Mouse (Mus musculus) retina, adult 2 months (tissue): ENCODE measurements around the gene Upk1a.

Experiments used
- DNase-seq: peaks from one replicate; pipeline ENCODE4 v3.0.0-alpha.2; 2012; ENCODE audit warnings: low read depth, low spot score

The Upk1a gene

GRCm38 (mm10) chr7:30579950-30580349 is 32.7 kb downstream of the Upk1a start:
- DNase-seq: no peak

- DNase-seq: no peak
These were observed 39.7 kb downstream of the Upk1a start for GRCm38 (mm10) chr7:30572969-30573368.

GRCm38 (mm10) chr7:30572389-30572788 is 40.3 kb downstream of the Upk1a start:
- DNase-seq: no peak

GRCm38 (mm10) chr7:30567555-30567954 is 45.1 kb downstream of the Upk1a start:
- no peak for DNase-seq

- no peak for DNase-seq
These were observed 46.6 kb downstream of the Upk1a start for GRCm38 (mm10) chr7:30566033-30566432.

- DNase-seq: no peak
These were observed 47.6 kb downstream of the Upk1a start, which contains the start of gene Igflr1 for GRCm38 (mm10) chr7:30564970-30565571. Igflr1 (plus strand) TSS chr7:30565427.

- no peak for DNase-seq
These were observed 48.8 kb downstream of the Upk1a start for GRCm38 (mm10) chr7:30563906-30564280.

- DNase-seq: peak; percentile 98
These were observed 49.3 kb downstream of the Upk1a start, which contains the start of the genes U2af1l4, Gm49396 and Psenen for GRCm38 (mm10) chr7:30563117-30563905. U2af1l4 (plus strand) TSS chr7:30563301. Gm49396 (plus strand) TSS chr7:30563344. Psenen (minus strand) TSS chr7:30563627.

- DNase-seq: no peak
These were observed 50.0 kb downstream of the Upk1a start for GRCm38 (mm10) chr7:30562526-30563116.

GRCm38 (mm10) chr7:30560296-30560695 is 52.4 kb downstream of the Upk1a start:
- no peak for DNase-seq

GRCm38 (mm10) chr7:30559443-30559954 is 53.1 kb downstream of the Upk1a start, which contains the start of gene Lin37:
Lin37 (minus strand) TSS chr7:30559838.
- DNase-seq: peak; percentile 96

- no peak for DNase-seq
These were observed 53.8 kb downstream of the Upk1a start for GRCm38 (mm10) chr7:30558656-30559442.

- DNase-seq: no peak
These were observed 54.6 kb downstream of the Upk1a start for GRCm38 (mm10) chr7:30557901-30558514.

- DNase-seq: no peak
These were observed 55.6 kb downstream of the Upk1a start for GRCm38 (mm10) chr7:30556894-30557536.

GRCm38 (mm10) chr7:30553810-30554584 is 58.6 kb downstream of the Upk1a start:
- no peak for DNase-seq
